Mouse (Mus musculus): ENCODE results near the gene Galnt9.

- TF ChIP-seq CTCF (IDR thresholded peaks at IDR 0.05; ENCODE audit: low read depth) (no peak), EP300 (IDR thresholded peaks at IDR 0.05; ENCODE audit: low read depth) (no peak)
Measured at GRCm38 (mm10) chr5:110555198-110555597, 11.0 kb downstream of the Galnt9 start.
